Mouse (Mus musculus): ENCODE measurements around the gene Usp34.
"Not testable (repeated sequence)": the region's sequence is repeated elsewhere in the genome, so short reads cannot be mapped to it uniquely, and the experiment has no call there.

Usp34 gene

DNA sequence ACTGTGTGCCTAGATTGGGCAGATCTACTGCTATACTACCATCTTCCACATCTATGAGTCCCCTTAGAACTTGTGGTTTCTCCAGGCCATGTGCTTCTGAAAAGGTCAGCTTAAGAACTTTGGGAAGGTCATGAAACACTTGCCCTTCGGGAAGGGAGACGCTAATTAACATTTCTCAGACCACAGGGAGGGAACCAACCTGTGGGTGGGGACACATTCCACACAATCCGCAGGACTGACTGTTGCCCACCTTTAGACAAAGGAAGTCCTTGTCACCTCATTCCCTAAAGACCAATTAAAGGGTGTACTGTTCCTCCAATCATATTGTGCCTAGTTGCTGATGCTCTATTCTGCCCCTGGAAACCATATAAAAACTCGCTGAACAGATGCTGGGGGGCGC, 198.1 kb downstream of the Usp34 start:
- not testable (repeated sequence) for DNase-seq

DNA sequence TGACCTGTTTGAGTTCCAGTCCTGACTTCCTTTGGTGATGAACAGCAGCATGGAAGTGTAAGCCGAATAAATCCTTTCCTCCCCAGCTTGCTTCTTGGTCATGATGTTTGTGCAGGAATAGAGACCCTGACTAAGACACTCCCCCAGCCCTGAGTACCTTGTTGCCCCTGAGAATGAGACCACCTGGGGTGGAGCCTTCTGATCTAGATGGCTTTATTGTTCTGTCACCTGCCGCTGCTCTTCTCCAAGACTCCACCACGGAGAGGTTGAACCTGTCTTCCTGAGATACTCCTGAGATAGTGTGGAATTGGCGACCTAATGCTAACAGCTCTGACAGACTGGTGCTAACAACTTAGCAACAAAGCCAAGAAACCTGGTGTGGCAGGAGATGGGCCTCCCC, 208.1 kb downstream of the Usp34 start:
- DNase-seq, result not testable (repeated sequence)

DNA sequence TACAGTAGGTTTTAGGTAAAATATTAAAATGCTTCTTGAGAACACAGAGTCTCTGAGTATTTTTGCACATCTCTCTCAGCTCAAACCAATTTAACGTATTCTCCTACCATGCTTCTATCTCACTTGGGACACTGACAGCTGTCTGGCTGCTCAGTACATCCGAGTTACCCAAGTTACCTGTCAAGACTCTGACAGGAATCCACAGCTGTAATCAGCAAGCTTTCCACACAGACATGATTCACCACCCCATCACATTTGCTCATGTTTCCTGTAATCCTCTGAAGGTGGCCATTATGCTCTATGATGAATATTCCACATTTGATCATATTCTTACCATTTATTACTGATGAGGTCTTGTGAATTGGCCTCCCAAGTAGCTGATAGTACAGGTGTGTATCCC, 208.6 kb downstream of the Usp34 start:
- no peak for DNase-seq

DNA sequence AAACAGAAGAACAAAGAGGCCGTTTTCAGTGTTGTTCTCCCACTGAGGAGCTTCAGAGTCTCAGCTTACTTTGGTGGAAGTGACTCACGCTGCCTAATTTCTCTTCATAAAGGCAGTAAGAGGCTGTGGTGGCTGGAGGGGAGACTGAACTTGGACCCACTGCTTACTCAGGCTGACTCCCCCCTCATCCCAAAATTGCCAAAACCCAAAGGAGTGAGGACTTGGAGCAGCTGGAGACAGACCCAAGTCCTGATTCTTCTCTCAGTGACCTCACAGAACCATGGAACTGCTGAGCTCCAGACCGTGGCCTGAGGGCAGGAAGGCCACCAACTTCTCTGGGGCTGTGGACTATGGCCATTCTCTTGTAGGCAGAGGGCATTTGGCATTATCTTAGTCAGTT, 212.3 kb downstream of the Usp34 start:
- no peak for DNase-seq

DNA sequence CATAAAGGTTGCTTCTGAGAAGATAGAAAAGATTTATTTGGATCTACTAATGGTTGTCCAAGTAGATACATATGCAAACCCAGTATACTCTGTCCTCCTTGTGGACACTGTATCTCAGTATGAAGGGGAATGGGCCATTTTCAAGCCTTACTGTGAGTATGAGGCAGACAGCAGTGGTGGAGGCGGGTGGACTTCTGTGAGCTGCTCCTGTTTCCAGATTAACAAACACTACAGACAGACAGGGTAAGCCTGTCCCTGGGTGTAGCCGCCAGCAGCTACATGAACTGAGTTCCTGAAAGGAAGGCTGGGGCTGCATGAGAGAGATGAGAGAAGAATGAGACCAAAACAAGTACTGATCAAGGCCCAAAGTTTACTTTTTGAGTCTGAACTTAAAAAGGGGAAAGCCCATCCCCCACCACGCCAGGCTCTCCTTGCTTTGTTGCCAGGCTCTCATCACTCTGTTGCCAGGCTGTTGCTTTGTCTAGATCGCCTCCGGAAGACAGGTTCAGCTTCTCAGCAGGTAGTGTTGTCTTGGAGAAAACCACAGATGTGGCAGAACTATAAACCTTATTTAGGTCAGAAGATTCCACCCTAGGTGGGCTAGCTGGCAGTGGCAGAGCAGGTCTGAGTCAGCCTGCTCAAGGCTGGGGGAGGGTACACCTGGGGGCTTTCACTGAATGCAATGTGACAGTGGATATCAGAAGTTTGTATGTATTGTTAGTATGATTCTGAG, 213.9 kb downstream of the Usp34 start, which contains the start of gene 1700093K21Rik:
Gene 1700093K21Rik, minus strand, starts transcription at position 683 of the 733 bp plus-strand sequence.
- DNase-seq, result no peak

DNA sequence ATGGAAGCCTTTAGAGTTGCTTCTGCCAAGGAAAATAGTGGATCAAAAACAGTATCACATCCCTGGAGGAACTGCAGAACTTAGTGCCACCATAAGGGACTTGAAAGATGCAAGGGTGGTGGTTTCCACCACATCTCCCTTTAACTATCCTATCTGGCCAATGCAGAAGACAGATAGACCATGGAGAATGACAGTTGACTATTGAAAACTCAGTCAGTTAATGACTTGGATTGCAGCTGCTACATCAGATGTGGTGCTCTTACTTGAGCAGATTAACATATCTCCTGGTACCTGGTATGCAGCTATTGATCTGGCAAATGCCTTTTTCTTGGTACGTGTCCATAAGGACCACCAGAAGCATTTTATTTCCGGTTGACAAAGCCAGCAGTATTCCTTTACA, 230.8 kb downstream of the Usp34 start:
- no peak for DNase-seq
